Mouse (Mus musculus): Measurements from ENCODE around the gene Ndnf. TPM values are rescaled to one million over a fixed set of nuclear protein-coding genes. Genes with fewer than 3 reads are reported as not detected.

The Ndnf gene
- total and polyA plus RNA-seq, 3 experiments, result not detected

GRCm38 (mm10) chr6:65672131-65673031, 991 bp downstream of the Ndnf start:
- no peak overlapping the region for H3K4me3 ChIP-seq (ENCODE audit: control insufficient read depth in 1 of 2, insufficient read depth in 1 of 2, low read depth in 2 of 2, low read length in 2 of 2)
- no peaks in the 10 kb centered on the region for H3K9me3 ChIP-seq (replicated peaks; ENCODE audit: insufficient read depth, low read length)
- H3K36me3 ChIP-seq (ENCODE audit: control insufficient read depth in 1 of 2, insufficient read depth in 2 of 2, low read length in 2 of 2), result no peaks in the 10 kb centered on the region
- H3K4me1 ChIP-seq (ENCODE audit: control insufficient read depth in 1 of 2, insufficient read depth in 2 of 2, low read length in 2 of 2), result no peaks in the 10 kb centered on the region
- no peak overlapping the region for H3K9ac ChIP-seq (ENCODE audit: control insufficient read depth, low read depth, low read length, poor library complexity, severe bottlenecking)
- H3K27me3 ChIP-seq (ENCODE audit: control insufficient read depth in 1 of 2, insufficient read depth in 2 of 2, low read length in 2 of 2), result no peaks in the 10 kb centered on the region; a peak in 1 of 4 replicates
- no peak for DNase-seq (ENCODE audit: low read depth, low spot score)
- H3K27ac ChIP-seq (ENCODE audit: control insufficient read depth, low read depth, low read length), result no peak overlapping the region
- H3K79me2 ChIP-seq (ENCODE audit: control insufficient read depth, insufficient read depth, low read length, poor library complexity), result no peaks in the 10 kb centered on the region
- no peak for TF ChIP-seq UBTF (IDR thresholded peaks at IDR 0.05; ENCODE audit: borderline replicate concordance, insufficient read depth, low read depth, low read length)
- TF ChIP-seq EP300 (IDR thresholded peaks at IDR 0.05; ENCODE audit: low read depth in 1 of 2, low read length in 2 of 2), result no peak
- TF ChIP-seq POLR2AphosphoS2 (IDR thresholded peaks at IDR 0.05; ENCODE audit: low read length), result no peak
- no peak for TF ChIP-seq GATA1 (IDR thresholded peaks at IDR 0.05; ENCODE audit: low read depth, low read length)
- no peak for TF ChIP-seq MAZ (IDR thresholded peaks at IDR 0.05; ENCODE audit: low read depth, low read length)
- TF ChIP-seq ETS1 (IDR thresholded peaks at IDR 0.05; ENCODE audit: low read depth, low read length), result no peak
- TF ChIP-seq NELFE (IDR thresholded peaks at IDR 0.05; ENCODE audit: low read depth, low read length), result no peak

- Histone ChIP-seq H3K4me3 (ENCODE audit: control insufficient read depth in 1 of 2, insufficient read depth in 1 of 2, low read depth in 2 of 2, low read length in 2 of 2) (no peak overlapping the region), H3K36me3 (ENCODE audit: control insufficient read depth in 1 of 2, insufficient read depth in 2 of 2, low read length in 2 of 2) (no peaks in the 10 kb centered on the region), H3K9ac (ENCODE audit: control insufficient read depth, low read depth, low read length, poor library complexity, severe bottlenecking) (no peak overlapping the region), H3K79me2 (ENCODE audit: control insufficient read depth, insufficient read depth, low read length, poor library complexity) (no peaks in the 10 kb centered on the region), H3K27me3 (ENCODE audit: control insufficient read depth in 1 of 2, insufficient read depth in 2 of 2, low read length in 2 of 2) (no peaks in the 10 kb centered on the region; a peak in 2 of 4 replicates), H3K4me1 (ENCODE audit: control insufficient read depth in 1 of 2, insufficient read depth in 2 of 2, low read length in 2 of 2) (no peaks in the 10 kb centered on the region), H3K27ac (ENCODE audit: control insufficient read depth, low read depth, low read length) (no peak overlapping the region), H3K9me3 (replicated peaks; ENCODE audit: insufficient read depth, low read length) (no peaks in the 10 kb centered on the region)
- DNase-seq (ENCODE audit: low read depth, low spot score), result no peak
- TF ChIP-seq SMC3 (IDR thresholded peaks at IDR 0.05; ENCODE audit: low read depth, low read length), result peak; percentile 21; the same call in 1 of the 2 replicates
- TF ChIP-seq MAFK (IDR thresholded peaks at IDR 0.05; ENCODE audit: borderline replicate concordance, low read depth, low read length), result no peak
- no peak for TF ChIP-seq MEF2A (IDR thresholded peaks at IDR 0.05; ENCODE audit: extremely low read depth, insufficient replicate concordance, low read depth, low read length, poor library complexity, severe bottlenecking)
These were observed 22.5 kb downstream of the Ndnf start for GRCm38 (mm10) chr6:65693938-65694337.

DNA sequence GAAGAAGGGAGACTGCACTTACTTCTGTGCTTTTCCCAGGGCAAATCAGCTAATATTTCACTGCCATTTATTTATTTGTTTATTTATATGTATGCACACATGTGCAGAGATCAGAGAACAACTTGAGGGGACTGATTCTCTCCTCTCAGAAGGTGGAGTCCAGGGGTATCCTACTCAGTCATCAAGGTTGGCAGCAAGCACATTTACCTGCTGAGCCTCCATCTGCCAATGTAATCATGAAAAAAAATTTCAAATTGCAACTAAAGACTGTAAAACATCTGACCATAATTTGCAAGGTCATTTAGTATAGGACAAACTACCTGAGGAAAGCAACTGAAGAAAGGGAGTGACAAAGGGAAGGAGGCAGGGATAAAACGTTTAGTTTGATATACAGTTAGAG, 49.3 kb downstream of the Ndnf start:
- Histone ChIP-seq H3K36me3 (ENCODE audit: control insufficient read depth in 1 of 2, insufficient read depth in 2 of 2, low read length in 2 of 2) (no peaks in the 10 kb centered on the region), H3K79me2 (ENCODE audit: control insufficient read depth, insufficient read depth, low read length, poor library complexity) (no peaks in the 10 kb centered on the region), H3K27me3 (ENCODE audit: control insufficient read depth in 1 of 2, insufficient read depth in 2 of 2, low read length in 2 of 2) (0 out of 4 replicates have a peak, but pooled peaks cover 0 to 1% of the 10 kb centered on the region in 2 experiments), H3K27ac (ENCODE audit: control insufficient read depth, low read depth, low read length) (no peak overlapping the region), H3K9me3 (replicated peaks; ENCODE audit: insufficient read depth, low read length) (no peaks in the 10 kb centered on the region), H3K9ac (ENCODE audit: control insufficient read depth, low read depth, low read length, poor library complexity, severe bottlenecking) (no peak overlapping the region), H3K4me3 (ENCODE audit: control insufficient read depth in 1 of 2, insufficient read depth in 1 of 2, low read depth in 2 of 2, low read length in 2 of 2) (no peak overlapping the region), H3K4me1 (ENCODE audit: control insufficient read depth in 1 of 2, insufficient read depth in 2 of 2, low read length in 2 of 2) (no peaks in the 10 kb centered on the region)
- TF ChIP-seq GABPA (IDR thresholded peaks at IDR 0.05; ENCODE audit: low read depth, low read length) (no peak), ETS1 (IDR thresholded peaks at IDR 0.05; ENCODE audit: low read depth, low read length) (no peak), MAZ (IDR thresholded peaks at IDR 0.05; ENCODE audit: low read depth, low read length) (no peak), POLR2A (IDR thresholded peaks at IDR 0.05; ENCODE audit: control insufficient read depth in 1 of 2, insufficient read depth in 1 of 2, low read depth in 1 of 2, low read length in 2 of 2, poor library complexity in 1 of 2) (no peak), RAD21 (IDR thresholded peaks at IDR 0.05; ENCODE audit: low read depth, low read length) (no peak), TBP (IDR thresholded peaks at IDR 0.05; ENCODE audit: low read depth, low read length) (no peak), SMC3 (IDR thresholded peaks at IDR 0.05; ENCODE audit: low read depth, low read length) (no peak), EP300 (IDR thresholded peaks at IDR 0.05; ENCODE audit: low read depth in 1 of 2, low read length in 2 of 2) (no peak), POLR2AphosphoS5 (IDR thresholded peaks at IDR 0.05; ENCODE audit: borderline replicate concordance, low read depth, low read length) (no peak), JUND (IDR thresholded peaks at IDR 0.05; ENCODE audit: low read depth, low read length) (no peak), MXI1 (IDR thresholded peaks at IDR 0.05; ENCODE audit: low read depth, low read length) (no peak), ZMIZ1 (IDR thresholded peaks at IDR 0.05; ENCODE audit: low read depth, low read length) (no peak), MYC (IDR thresholded peaks at IDR 0.05; ENCODE audit: low read depth, low read length) (no peak), CTCF (IDR thresholded peaks at IDR 0.05 in 2 of 3, conservative IDR thresholded peaks at IDR 0.05 in 1 of 3; ENCODE audit: control insufficient read depth in 1 of 3, insufficient read depth in 1 of 3, low read depth in 2 of 3, low read length in 3 of 3, poor library complexity in 1 of 3, severe bottlenecking in 1 of 3) (no peak), GATA1 (IDR thresholded peaks at IDR 0.05; ENCODE audit: low read depth, low read length) (no peak), NELFE (IDR thresholded peaks at IDR 0.05; ENCODE audit: low read depth, low read length) (no peak), TAL1 (IDR thresholded peaks at IDR 0.05; ENCODE audit: low read length) (no peak), HCFC1 (IDR thresholded peaks at IDR 0.05; ENCODE audit: low read depth, low read length) (no peak), ZKSCAN1 (IDR thresholded peaks at IDR 0.05; ENCODE audit: low read depth, low read length) (no peak)
- DNase-seq (ENCODE audit: low read depth, low spot score), result no peak
